Mouse (Mus musculus) c-Kit-negative CD71-positive TER-119-positive erythroid progenitor cells, embryonic 14.5 days (primary cell): ENCODE measurements around the gene Ywhab.

Experiments used
- DNase-seq: peaks from one replicate; pipeline ENCODE4 v3.0.0-alpha.2; 2013; ENCODE audit warnings: low read depth, low spot score

Ywhab gene

GRCm38 (mm10) chr2:163994654-163994976 lies at the start of gene Ywhab:
TSS of gene Ywhab (plus strand) at chr2:163994960.
- DNase-seq = no peak

- DNase-seq = no peak
These were observed 48.5 kb upstream of the Ywhab start for GRCm38 (mm10) chr2:163946221-163946620.

- DNase-seq = no peak
These were observed 46.8 kb upstream of the Ywhab start for GRCm38 (mm10) chr2:163947976-163948375.

GRCm38 (mm10) chr2:163951770-163952169 lies 43.0 kb upstream of the Ywhab start:
- no peak for DNase-seq

- no peak for DNase-seq
These were observed 41.0 kb upstream of the Ywhab start for GRCm38 (mm10) chr2:163953622-163954310.

GRCm38 (mm10) chr2:163964606-163965560 lies 29.9 kb upstream of the Ywhab start:
- DNase-seq = no peak

GRCm38 (mm10) chr2:163965706-163966105 lies 29.1 kb upstream of the Ywhab start:
- no peak for DNase-seq

GRCm38 (mm10) chr2:163968581-163968980 lies 26.2 kb upstream of the Ywhab start:
- DNase-seq = peak; percentile 30

GRCm38 (mm10) chr2:163970326-163970725 lies 24.4 kb upstream of the Ywhab start:
- no peak for DNase-seq

GRCm38 (mm10) chr2:163974056-163974455 lies 20.7 kb upstream of the Ywhab start:
- no peak for DNase-seq

- no peak for DNase-seq
These were observed 18.3 kb upstream of the Ywhab start for GRCm38 (mm10) chr2:163976448-163976847.

GRCm38 (mm10) chr2:163987233-163987632 lies 7.5 kb upstream of the Ywhab start:
- DNase-seq = no peak

GRCm38 (mm10) chr2:163992871-163993270 lies 1.9 kb upstream of the Ywhab start:
- DNase-seq = no peak

- peak; percentile 89 for DNase-seq
These were observed 460 bp downstream of the Ywhab start for GRCm38 (mm10) chr2:163994977-163995862.

GRCm38 (mm10) chr2:163996275-163996674 lies 1.5 kb downstream of the Ywhab start:
- no peak for DNase-seq

GRCm38 (mm10) chr2:163996899-163997298 lies 2.1 kb downstream of the Ywhab start:
- no peak for DNase-seq

GRCm38 (mm10) chr2:163998981-163999380 lies 4.2 kb downstream of the Ywhab start:
- no peak for DNase-seq

- no peak for DNase-seq
These were observed 7.9 kb downstream of the Ywhab start for GRCm38 (mm10) chr2:164002637-164003036.

- DNase-seq = no peak
These were observed 9.7 kb downstream of the Ywhab start for GRCm38 (mm10) chr2:164004503-164004902.

GRCm38 (mm10) chr2:164006932-164007331 lies 12.2 kb downstream of the Ywhab start:
- DNase-seq = no peak

GRCm38 (mm10) chr2:164007547-164007946 lies 12.8 kb downstream of the Ywhab start:
- DNase-seq = no peak
